Mouse (Mus musculus): ENCODE measurements around the gene 2010003K11Rik. TPM values are rescaled to one million over a fixed set of nuclear protein-coding genes. Genes with fewer than 3 reads are reported as not detected.

The 2010003K11Rik gene
- polyA plus RNA-seq, 1 experiment from 2014 or later: not detected

DNA sequence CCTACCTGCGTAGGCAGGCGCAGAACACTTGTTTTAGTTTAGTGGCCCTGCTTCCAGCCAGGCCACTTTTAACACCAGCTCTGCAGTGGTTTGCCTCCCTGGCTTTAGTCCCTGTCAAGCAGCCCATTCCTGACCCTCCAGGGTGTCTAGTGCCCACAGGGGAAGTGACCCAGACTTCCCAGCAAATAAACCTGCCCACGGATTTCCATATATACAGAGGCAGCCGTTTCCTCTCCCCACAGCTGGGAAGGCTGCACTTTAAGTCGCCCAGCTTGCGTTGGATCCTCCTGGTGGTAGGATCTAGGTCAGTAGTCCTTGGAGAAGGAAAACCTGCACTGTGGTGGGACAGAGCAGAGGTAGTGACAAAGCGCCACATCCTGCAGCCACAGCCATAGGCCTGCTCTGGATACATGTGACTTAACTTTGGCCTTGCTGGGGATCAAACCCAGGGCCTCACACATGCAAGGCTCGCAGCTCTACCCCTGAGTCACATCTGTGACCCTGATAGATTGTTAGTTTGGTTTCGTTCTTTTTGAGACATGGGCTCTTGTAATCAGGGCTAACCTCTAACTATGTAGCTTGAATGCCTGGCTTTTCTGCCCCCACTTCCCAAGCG is 7.2 kb downstream of the 2010003K11Rik start:
- H3K36me3 ChIP-seq (ENCODE audit: control insufficient read depth, insufficient read depth, low read length): no peaks in the 10 kb centered on the region
- H3K27ac ChIP-seq (replicated peaks; ENCODE audit: low read depth, low read length): no peak overlapping the region
- no peaks in the 10 kb centered on the region for H3K27me3 ChIP-seq (replicated peaks; ENCODE audit: control insufficient read depth, insufficient read depth, low read length)
- ATAC-seq (ENCODE audit: low read depth) (no peak), DNase-seq (ENCODE audit: low spot score) (no peak)
- H3K4me3 ChIP-seq (ENCODE audit: low read depth, low read length): no peak overlapping the region
- no peaks in the 10 kb centered on the region for H3K9me3 ChIP-seq (ENCODE audit: control insufficient read depth, low read length)
- 57% methylated on average over 10 of the region's 10 CpGs for WGBS
- H3K4me2 ChIP-seq (ENCODE audit: low read depth, low read length): no peak overlapping the region
- H3K9ac ChIP-seq (ENCODE audit: low read depth, low read length): no peak overlapping the region
- H3K4me1 ChIP-seq (ENCODE audit: control insufficient read depth, insufficient read depth, low read length): no peaks in the 10 kb centered on the region

DNA sequence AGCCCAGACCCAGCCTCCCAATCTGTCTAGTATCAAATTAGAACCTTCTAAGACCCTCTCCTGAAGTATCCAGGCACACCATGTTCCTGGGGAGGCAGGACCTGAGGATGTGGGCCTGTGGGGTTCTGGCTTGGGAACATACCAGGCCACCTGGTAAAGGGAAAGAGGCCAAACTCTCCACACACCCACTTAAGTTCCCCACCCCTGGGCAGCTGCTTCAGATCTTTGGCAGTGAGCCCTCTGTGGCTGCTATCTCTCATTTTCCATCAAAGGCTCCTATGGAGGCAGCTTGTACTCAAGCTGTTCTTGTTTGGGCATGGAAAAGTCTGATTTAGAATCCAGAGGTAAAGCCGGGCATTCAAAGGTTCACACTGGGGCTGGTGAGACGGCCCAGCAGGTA is 10.5 kb downstream of the 2010003K11Rik start:
- 56% methylated on average over 2 of the region's 2 CpGs for WGBS
- DNase-seq (ENCODE audit: low spot score): peak; percentile 33
- Histone ChIP-seq H3K4me1 (ENCODE audit: control insufficient read depth, insufficient read depth, low read length) (no peaks in the 10 kb centered on the region), H3K4me2 (ENCODE audit: low read depth, low read length) (no peak overlapping the region), H3K4me3 (ENCODE audit: low read depth, low read length) (no peak overlapping the region), H3K27ac (replicated peaks; ENCODE audit: low read depth, low read length) (no peak overlapping the region), H3K9me3 (ENCODE audit: control insufficient read depth, low read length) (no peaks in the 10 kb centered on the region), H3K27me3 (replicated peaks; ENCODE audit: control insufficient read depth, insufficient read depth, low read length) (no peaks in the 10 kb centered on the region), H3K9ac (ENCODE audit: low read depth, low read length) (no peak overlapping the region), H3K36me3 (ENCODE audit: control insufficient read depth, insufficient read depth, low read length) (no peaks in the 10 kb centered on the region)
- ATAC-seq (ENCODE audit: low read depth): no peak

DNA sequence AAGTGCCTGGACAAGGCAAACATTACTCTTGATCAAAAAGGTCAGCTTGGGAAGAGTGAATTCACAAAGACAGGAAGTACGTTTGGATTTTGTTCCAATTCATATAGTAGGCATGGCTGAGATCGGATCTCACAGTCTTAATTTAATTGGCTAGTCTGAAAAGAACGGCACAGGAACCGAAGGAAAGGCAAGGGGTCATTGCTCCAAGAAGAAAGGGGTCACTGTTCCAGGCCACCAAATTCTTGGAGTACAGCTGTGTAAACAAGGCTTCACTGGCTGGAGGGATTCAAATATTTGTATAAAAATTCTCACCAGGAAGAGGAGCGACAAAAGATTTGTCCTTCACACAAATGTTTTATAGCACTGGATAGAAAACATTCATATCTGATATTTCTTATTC is 13.4 kb downstream of the 2010003K11Rik start:
- Histone ChIP-seq H3K4me3 (ENCODE audit: low read depth, low read length) (no peak overlapping the region), H3K36me3 (ENCODE audit: control insufficient read depth, insufficient read depth, low read length) (no peaks in the 10 kb centered on the region), H3K27me3 (replicated peaks; ENCODE audit: control insufficient read depth, insufficient read depth, low read length) (no peaks in the 10 kb centered on the region), H3K9me3 (ENCODE audit: control insufficient read depth, low read length) (no peaks in the 10 kb centered on the region), H3K9ac (ENCODE audit: low read depth, low read length) (no peak overlapping the region), H3K4me1 (ENCODE audit: control insufficient read depth, insufficient read depth, low read length) (no peaks in the 10 kb centered on the region), H3K4me2 (ENCODE audit: low read depth, low read length) (no peak overlapping the region), H3K27ac (replicated peaks; ENCODE audit: low read depth, low read length) (no peak overlapping the region)
- WGBS: 24% methylated on average over 5 of the region's 5 CpGs
- ATAC-seq (ENCODE audit: low read depth): no peak
- DNase-seq (ENCODE audit: low spot score): no peak

DNA sequence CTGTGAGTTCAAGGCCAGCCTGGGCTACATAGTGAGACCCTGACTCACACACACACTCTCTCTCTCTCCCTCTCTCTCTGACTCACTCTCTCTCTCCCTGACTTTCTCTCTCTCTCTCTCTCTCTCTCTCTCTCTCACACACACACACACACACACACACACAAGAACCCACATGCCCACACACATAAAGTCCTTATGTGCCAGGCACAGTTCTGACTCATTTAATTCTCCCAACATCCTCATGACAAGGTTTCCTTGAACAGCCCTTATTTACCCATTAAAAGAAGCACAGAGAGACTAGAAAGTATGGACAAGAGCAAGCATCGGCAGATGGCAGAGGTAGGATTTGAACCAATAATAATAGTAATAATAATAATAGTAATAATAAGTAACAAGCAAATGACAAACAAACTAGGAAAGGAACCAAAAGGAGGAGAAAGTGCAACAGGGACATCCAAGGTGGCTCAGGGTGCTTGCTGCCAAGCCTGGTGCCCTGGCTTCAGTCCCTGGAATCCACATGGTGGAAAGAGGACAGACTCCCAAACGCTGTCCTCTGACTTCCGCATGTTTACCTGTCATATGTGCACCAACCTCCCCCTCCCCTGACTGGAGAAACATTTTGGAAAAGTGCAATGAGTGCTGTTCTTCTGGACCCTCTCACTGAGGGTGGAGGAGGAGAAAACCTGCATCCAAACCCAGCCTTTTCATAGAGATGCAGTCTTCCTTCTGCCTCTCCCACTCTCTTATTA is 16.1 kb downstream of the 2010003K11Rik start:
- H3K9me3 ChIP-seq (ENCODE audit: control insufficient read depth, low read length): no peaks in the 10 kb centered on the region
- ATAC-seq (ENCODE audit: low read depth) (no peak), DNase-seq (ENCODE audit: low spot score) (no peak)
- no peak overlapping the region for H3K27ac ChIP-seq (replicated peaks; ENCODE audit: low read depth, low read length)
- H3K36me3 ChIP-seq (ENCODE audit: control insufficient read depth, insufficient read depth, low read length): no peaks in the 10 kb centered on the region
- no peaks in the 10 kb centered on the region for H3K4me1 ChIP-seq (ENCODE audit: control insufficient read depth, insufficient read depth, low read length)
- H3K4me3 ChIP-seq (ENCODE audit: low read depth, low read length): no peak overlapping the region
- 72% methylated on average over 3 of the region's 3 CpGs for WGBS
- no peak overlapping the region for H3K4me2 ChIP-seq (ENCODE audit: low read depth, low read length)
- H3K27me3 ChIP-seq (replicated peaks; ENCODE audit: control insufficient read depth, insufficient read depth, low read length): peaks cover 4% of the 10 kb centered on the region; the same call in 1 of the 2 replicates
- no peak overlapping the region for H3K9ac ChIP-seq (ENCODE audit: low read depth, low read length)

DNA sequence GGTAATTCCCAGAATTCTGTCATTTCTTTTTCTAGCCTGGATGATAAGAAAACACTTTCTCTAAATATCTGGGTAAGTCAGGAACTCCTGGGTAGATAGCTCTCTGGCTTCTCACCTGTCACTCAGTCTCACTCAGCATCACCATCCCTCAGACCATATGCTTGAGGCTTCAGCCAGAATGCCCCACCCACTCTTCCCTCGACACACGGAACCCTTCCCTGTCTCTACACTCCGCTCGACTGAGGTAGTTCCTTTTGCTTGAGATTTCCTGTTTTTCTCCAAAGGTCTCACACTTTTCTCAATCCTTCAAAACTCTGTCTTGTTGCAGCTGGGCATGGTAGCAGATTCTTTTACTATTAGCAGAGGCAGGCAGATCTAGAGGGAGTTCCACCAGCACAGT is 17.1 kb downstream of the 2010003K11Rik start:
- Histone ChIP-seq H3K27ac (replicated peaks; ENCODE audit: low read depth, low read length) (no peak overlapping the region), H3K27me3 (replicated peaks; ENCODE audit: control insufficient read depth, insufficient read depth, low read length) (peaks cover 11% of the 10 kb centered on the region), H3K4me3 (ENCODE audit: low read depth, low read length) (no peak overlapping the region), H3K9me3 (ENCODE audit: control insufficient read depth, low read length) (no peaks in the 10 kb centered on the region), H3K4me1 (ENCODE audit: control insufficient read depth, insufficient read depth, low read length) (no peaks in the 10 kb centered on the region), H3K36me3 (ENCODE audit: control insufficient read depth, insufficient read depth, low read length) (no peaks in the 10 kb centered on the region), H3K9ac (ENCODE audit: low read depth, low read length) (no peak overlapping the region), H3K4me2 (ENCODE audit: low read depth, low read length) (no peak overlapping the region)
- ATAC-seq (ENCODE audit: low read depth): no peak
- no peak for DNase-seq (ENCODE audit: low spot score)
- 25% methylated on average over 4 of the region's 4 CpGs for WGBS

DNA sequence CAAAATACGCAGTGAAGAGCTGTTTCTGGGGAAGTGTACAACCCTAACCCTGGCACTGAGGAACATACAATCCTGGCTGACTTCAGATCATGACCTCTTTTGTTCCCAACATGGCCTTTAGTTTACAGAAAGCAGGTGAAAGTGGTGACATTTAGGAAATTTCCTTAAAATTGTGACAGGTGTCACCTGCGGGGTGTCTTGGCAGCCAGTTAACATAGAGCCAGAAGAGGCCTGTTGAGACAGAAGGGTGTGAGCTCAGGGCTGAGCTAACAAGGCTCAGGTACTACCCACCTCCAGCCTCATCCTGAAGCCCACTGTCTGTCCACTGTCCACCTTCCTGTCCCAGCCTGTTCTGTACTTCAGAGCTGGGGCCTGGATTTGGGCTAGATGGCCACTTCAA is 18.3 kb downstream of the 2010003K11Rik start:
- H3K4me3 ChIP-seq (ENCODE audit: low read depth, low read length): no peak overlapping the region
- H3K4me1 ChIP-seq (ENCODE audit: control insufficient read depth, insufficient read depth, low read length): no peaks in the 10 kb centered on the region
- 85% methylated on average over 2 of the region's 2 CpGs for WGBS

DNA sequence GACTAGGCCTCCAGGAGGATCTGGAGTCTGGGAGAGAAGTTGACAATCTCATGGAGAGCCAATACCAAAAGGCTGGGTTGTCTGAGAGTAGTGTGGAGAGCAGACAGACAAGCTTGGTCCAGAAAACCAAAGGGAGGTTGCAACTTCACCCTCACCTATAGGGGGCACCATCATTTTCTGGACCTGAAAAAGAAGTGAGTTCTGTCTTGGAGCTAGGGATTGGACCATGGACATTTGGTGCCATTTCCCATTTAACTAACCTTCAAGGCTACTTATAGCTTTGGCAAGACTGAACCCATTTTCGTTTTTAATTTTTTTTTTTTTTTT is 20.2 kb downstream of the 2010003K11Rik start:
- H3K4me2 ChIP-seq (ENCODE audit: low read depth, low read length): no peak overlapping the region
- no peak overlapping the region for H3K9ac ChIP-seq (ENCODE audit: low read depth, low read length)
- H3K27me3 ChIP-seq (replicated peaks; ENCODE audit: control insufficient read depth, insufficient read depth, low read length): peaks cover 19% of the 10 kb centered on the region
- H3K4me3 ChIP-seq (ENCODE audit: low read depth, low read length): no peak overlapping the region
- ATAC-seq (ENCODE audit: low read depth) (no peak), DNase-seq (ENCODE audit: low spot score) (no peak)
- H3K36me3 ChIP-seq (ENCODE audit: control insufficient read depth, insufficient read depth, low read length): no peaks in the 10 kb centered on the region
- 36% methylated on average over 1 of the region's 1 CpGs for WGBS
- H3K27ac ChIP-seq (replicated peaks; ENCODE audit: low read depth, low read length): no peak overlapping the region
- no peaks in the 10 kb centered on the region for H3K9me3 ChIP-seq (ENCODE audit: control insufficient read depth, low read length)
- H3K4me1 ChIP-seq (ENCODE audit: control insufficient read depth, insufficient read depth, low read length): no peaks in the 10 kb centered on the region

More for the DNA sequence above, 18.3 kb downstream of the 2010003K11Rik start:
- Histone ChIP-seq H3K27me3 (replicated peaks; ENCODE audit: control insufficient read depth, insufficient read depth, low read length) (peaks cover 19% of the 10 kb centered on the region), H3K9me3 (ENCODE audit: control insufficient read depth, low read length) (no peaks in the 10 kb centered on the region), H3K4me2 (ENCODE audit: low read depth, low read length) (no peak overlapping the region), H3K36me3 (ENCODE audit: control insufficient read depth, insufficient read depth, low read length) (no peaks in the 10 kb centered on the region), H3K9ac (ENCODE audit: low read depth, low read length) (no peak overlapping the region), H3K27ac (replicated peaks; ENCODE audit: low read depth, low read length) (no peak overlapping the region)
- ATAC-seq (ENCODE audit: low read depth): no peak
- DNase-seq (ENCODE audit: low spot score): no peak

DNA sequence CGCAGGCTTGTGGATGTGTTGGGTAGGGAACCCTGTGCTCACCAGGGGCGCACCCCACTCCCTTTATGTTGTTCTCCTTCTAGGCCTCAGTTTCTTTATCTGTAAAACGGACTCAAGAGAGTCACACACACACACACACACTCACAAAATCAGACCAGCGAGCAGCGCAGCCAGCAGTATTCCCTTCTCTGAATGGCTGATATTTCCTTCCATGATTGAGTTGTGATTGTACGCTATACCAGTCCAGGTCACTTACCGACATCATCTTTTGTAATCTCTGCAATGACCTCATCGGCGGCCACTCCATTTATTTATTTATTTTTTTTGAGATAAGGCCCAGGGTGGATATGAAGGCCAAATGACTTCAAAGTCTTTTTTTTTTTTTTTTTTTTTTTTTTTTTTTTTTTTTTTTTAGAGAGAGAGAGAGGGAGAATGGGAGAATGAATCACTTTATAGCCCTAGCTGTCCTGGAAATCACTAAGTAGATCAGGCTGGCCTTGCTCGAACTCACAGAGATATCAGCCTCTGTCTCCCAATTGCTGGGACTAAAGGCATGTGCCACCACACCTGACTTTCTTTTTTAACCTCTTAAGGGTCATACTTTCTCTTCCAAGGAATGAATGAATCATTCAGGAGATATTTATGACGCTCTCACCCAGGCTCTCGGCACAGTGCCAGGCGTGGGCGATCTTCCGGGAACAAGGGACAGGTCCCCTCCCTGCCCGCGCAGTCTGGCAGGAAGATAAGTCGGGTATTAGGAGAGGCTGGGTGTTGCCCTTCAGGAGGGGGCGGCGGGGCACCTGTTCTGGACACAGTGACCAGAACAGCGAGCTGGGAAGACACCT is 20.8 kb downstream of the 2010003K11Rik start, which contains the start of gene Syt12:
Syt12 (minus strand) TSS at position 103 of the 845 bp plus-strand sequence.
- H3K36me3 ChIP-seq (ENCODE audit: control insufficient read depth, insufficient read depth, low read length): no peaks in the 10 kb centered on the region
- H3K9ac ChIP-seq (ENCODE audit: low read depth, low read length): peak within 1 kb of the TSS; percentile 64
- H3K4me1 ChIP-seq (ENCODE audit: control insufficient read depth, insufficient read depth, low read length): no peaks in the 10 kb centered on the region
- peak within 1 kb of the TSS; percentile 57 for H3K4me3 ChIP-seq (ENCODE audit: low read depth, low read length)
- H3K9me3 ChIP-seq (ENCODE audit: control insufficient read depth, low read length): no peaks in the 10 kb centered on the region
- peaks cover 19% of the 10 kb centered on the region for H3K27me3 ChIP-seq (replicated peaks; ENCODE audit: control insufficient read depth, insufficient read depth, low read length)
- 27% methylated on average over 21 of the region's 21 CpGs for WGBS
- H3K4me2 ChIP-seq (ENCODE audit: low read depth, low read length): peak within 1 kb of the TSS; percentile 97
- DNase-seq (ENCODE audit: low spot score) (peak; percentile 40), ATAC-seq (ENCODE audit: low read depth) (no peak)
- H3K27ac ChIP-seq (replicated peaks; ENCODE audit: low read depth, low read length): no peak within 1 kb of the TSS
